Mouse (Mus musculus): Measurements from ENCODE around the gene Vps33a.

DNA sequence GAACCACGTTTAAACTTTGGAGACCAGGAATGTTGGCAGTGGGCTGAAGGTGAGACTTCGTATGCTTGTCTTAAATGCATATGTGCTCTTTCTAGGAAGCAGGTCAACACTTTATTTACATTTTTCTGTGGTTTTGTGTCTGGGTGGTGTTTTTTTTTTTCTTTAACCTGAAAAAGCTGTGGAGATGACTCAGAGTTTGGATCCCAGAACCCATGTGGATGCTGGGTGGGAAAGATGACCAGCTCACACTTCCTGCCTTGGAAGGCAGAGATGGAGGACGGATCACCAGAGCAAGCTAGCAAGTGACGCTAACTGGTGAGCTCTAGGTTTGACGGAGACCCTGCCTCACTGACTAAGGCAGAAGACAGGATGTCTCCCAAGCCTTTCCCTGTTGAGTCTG lies 58.0 kb downstream of the Vps33a start:
- no peak for TF ChIP-seq EP300 (optimal IDR thresholded peaks at IDR 0.05)
- no peak for TF ChIP-seq CTCF (IDR thresholded peaks at IDR 0.05; ENCODE audit: low read depth)

Data from stomach, postnatal 0 days (tissue).